Mouse (Mus musculus): ENCODE measurements around the gene Vegfb. TPM values are rescaled to one million over a fixed set of nuclear protein-coding genes. Genes with fewer than 3 reads are reported as not detected.
"Not testable (repeated sequence)": the region's sequence is repeated elsewhere in the genome, so short reads cannot be mapped to it uniquely, and the experiment has no call there.

Gene Vegfb
- polyA plus RNA-seq, 1 experiment from 2014 or later: 43.9 TPM

DNA sequence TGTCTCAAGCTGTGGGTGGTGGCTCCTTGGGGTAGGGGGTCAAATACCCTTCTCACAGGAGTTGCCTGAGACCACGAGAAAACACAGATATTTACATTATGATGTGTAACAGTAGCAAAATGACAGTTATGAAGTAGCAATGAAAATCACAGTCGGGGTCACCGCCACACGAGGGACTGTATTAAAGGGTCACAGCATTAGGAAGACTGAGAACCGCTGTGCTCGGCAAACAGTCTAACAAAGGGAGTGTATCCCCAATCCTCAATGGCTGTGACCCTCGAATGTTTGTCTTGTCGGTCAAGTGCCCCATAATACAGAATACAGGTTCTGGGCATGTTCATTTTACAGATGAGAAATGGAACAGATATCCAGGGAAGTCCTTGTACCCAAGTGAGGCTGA lies 6.6 kb upstream of the Vegfb start:
- Histone ChIP-seq H3K27me3 (replicated peaks; ENCODE audit: control insufficient read depth, insufficient read depth, low read length) (no peaks in the 10 kb centered on the region), H3K4me1 (ENCODE audit: control insufficient read depth, insufficient read depth, low read length) (peaks cover 29% of the 10 kb centered on the region; the same call in 1 of the 2 replicates), H3K27ac (replicated peaks; ENCODE audit: low read depth, low read length) (no peak overlapping the region), H3K36me3 (ENCODE audit: control insufficient read depth, insufficient read depth, low read length) (peaks cover 8% of the 10 kb centered on the region), H3K9me3 (ENCODE audit: control insufficient read depth, low read length) (no peaks in the 10 kb centered on the region), H3K4me2 (ENCODE audit: low read depth, low read length) (no peak overlapping the region), H3K9ac (ENCODE audit: low read depth, low read length) (no peak overlapping the region), H3K4me3 (ENCODE audit: low read depth, low read length) (no peak overlapping the region)
- ATAC-seq (ENCODE audit: low read depth) (no peak), DNase-seq (ENCODE audit: low spot score) (no peak)
- 88% methylated on average over 8 of the region's 8 CpGs for WGBS

DNA sequence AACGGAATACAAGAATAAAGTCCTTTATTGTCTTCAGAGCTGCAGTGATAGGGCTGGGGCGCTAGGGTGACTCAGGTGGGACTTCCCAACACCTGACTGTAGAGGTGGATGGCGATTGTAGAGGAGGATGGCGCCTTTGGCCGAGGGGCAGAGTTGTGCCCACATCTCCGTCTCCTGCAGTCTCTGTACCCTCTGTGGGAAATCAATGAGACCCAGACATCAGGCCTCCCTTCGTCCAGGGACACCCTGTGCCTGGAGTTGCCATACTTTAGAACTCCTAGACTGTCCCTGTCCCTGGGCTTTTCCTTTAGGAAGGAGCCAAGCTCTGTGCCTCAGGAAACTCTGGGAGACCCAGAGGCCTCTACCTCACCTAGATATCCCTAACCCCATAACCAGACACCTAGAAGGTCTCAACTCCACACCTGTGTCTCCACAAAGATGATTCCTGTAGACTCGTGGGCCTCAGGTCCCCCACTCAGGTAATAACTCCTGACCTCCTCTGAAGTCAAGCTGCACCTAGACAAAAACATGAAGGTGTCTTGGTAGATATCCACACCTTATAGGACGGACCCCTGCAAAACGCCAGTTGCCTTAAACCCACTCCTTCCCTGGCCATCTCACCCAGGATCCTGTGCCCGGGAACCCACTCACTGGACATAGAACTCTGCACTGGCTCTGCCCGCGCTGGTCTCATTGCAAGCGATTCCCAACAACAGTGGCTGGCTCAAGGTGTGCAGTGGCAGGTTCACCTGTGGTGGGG lies 5.7 kb upstream of the Vegfb start:
- Histone ChIP-seq H3K4me2 (ENCODE audit: low read depth, low read length) (peak overlapping the region; percentile 98), H3K36me3 (ENCODE audit: control insufficient read depth, insufficient read depth, low read length) (no peaks in the 10 kb centered on the region; the same call in 1 of the 2 replicates), H3K9me3 (ENCODE audit: control insufficient read depth, low read length) (no peaks in the 10 kb centered on the region), H3K4me1 (ENCODE audit: control insufficient read depth, insufficient read depth, low read length) (peaks cover 29% of the 10 kb centered on the region), H3K27me3 (replicated peaks; ENCODE audit: control insufficient read depth, insufficient read depth, low read length) (no peaks in the 10 kb centered on the region), H3K4me3 (ENCODE audit: low read depth, low read length) (peak overlapping the region; percentile 55), H3K9ac (ENCODE audit: low read depth, low read length) (peak overlapping the region; percentile 65), H3K27ac (replicated peaks; ENCODE audit: low read depth, low read length) (0 out of 2 replicates have a peak overlapping the region, but pooled peaks have one; percentile 21)
- ATAC-seq (ENCODE audit: low read depth): 0 out of 2 replicates have a peak, but pooled peaks have one; percentile 0
- WGBS: 59% methylated on average over 14 of the region's 14 CpGs
- no peak for DNase-seq (ENCODE audit: low spot score)

DNA sequence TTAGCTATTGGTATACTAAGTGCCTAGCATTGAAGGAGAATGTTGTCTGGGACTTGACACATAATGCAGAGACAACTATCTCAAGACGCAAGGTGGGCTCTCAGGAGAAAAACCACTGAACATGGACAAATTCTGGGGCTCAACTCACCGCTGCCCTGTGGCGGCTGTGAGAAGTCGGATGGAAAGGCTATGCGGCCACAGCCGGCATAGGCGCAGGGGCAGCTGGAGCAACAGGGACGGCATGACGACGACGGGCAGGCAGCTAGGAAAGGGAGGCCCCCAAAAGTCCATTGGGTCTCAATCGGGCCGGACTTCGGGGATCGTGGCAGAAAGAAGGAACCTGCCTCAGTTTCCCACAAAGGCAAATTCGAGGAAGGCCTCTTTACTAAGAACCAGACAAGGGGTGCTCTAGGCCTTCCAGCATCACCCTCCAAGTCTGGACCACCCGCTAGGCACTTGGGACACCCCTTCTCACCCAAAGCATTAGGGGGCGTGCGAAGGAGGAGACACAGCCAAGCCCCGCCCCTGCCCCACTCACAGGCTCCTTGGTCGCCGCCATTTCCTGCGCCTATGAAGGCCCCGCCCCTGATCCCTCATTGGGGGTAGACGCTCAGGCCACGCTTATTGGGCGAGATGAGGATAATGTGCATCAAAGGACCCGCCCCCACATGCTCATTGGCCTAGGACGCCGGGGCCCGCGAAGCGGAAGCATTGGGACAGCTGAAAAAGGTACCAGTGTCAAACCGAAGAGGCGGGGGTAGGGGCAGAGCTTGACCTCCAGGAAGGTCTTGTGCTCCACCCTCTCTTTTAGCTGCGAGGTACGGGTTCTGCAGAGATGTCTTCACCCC lies 4.8 kb upstream of the Vegfb start, which contains the start of gene Dnajc4:
TSS of gene Dnajc4 (minus strand) at position 562 of the 848 bp plus-strand sequence.
- H3K9ac ChIP-seq (ENCODE audit: low read depth, low read length): peak within 1 kb of the TSS; percentile 65
- 2% methylated on average over 29 of the region's 37 CpGs for WGBS
- H3K9me3 ChIP-seq (ENCODE audit: control insufficient read depth, low read length): no peaks in the 10 kb centered on the region
- DNase-seq (ENCODE audit: low spot score) (peak; percentile 99), ATAC-seq (ENCODE audit: low read depth) (peak; percentile 96)
- peak within 1 kb of the TSS; percentile 98 for H3K4me2 ChIP-seq (ENCODE audit: low read depth, low read length)
- H3K4me1 ChIP-seq (ENCODE audit: control insufficient read depth, insufficient read depth, low read length): peaks cover 29% of the 10 kb centered on the region
- no peaks in the 10 kb centered on the region for H3K36me3 ChIP-seq (ENCODE audit: control insufficient read depth, insufficient read depth, low read length)
- peak within 1 kb of the TSS; percentile 55 for H3K4me3 ChIP-seq (ENCODE audit: low read depth, low read length)
- peak within 1 kb of the TSS; percentile 61 for H3K27ac ChIP-seq (replicated peaks; ENCODE audit: low read depth, low read length)
- no peaks in the 10 kb centered on the region for H3K27me3 ChIP-seq (replicated peaks; ENCODE audit: control insufficient read depth, insufficient read depth, low read length)

DNA sequence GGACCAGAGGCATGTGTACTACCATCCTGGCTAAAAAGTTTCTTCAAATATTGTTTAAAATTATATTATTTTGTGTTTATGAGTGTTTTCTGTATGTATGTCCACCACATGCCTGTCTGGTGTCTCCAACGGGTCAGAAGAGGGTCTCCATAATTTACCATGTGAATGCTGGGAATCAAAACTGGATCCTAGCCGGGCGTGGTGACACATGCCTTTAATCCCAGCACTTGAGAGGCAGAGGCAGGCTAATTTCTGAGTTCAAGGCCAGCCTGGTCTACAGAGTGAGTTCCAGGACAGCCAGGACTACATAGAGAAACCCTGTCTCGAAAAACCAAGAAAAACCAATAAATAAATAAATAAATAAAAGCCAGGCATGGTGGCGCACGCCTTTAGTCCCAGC lies 3.7 kb upstream of the Vegfb start:
- not testable (repeated sequence) for H3K27me3 ChIP-seq (replicated peaks; ENCODE audit: control insufficient read depth, insufficient read depth, low read length); H3K4me3 ChIP-seq (ENCODE audit: low read depth, low read length); H3K9me3 ChIP-seq (ENCODE audit: control insufficient read depth, low read length); H3K27ac ChIP-seq (replicated peaks; ENCODE audit: low read depth, low read length); H3K4me2 ChIP-seq (ENCODE audit: low read depth, low read length); H3K36me3 ChIP-seq (ENCODE audit: control insufficient read depth, insufficient read depth, low read length); ATAC-seq (ENCODE audit: low read depth); H3K9ac ChIP-seq (ENCODE audit: low read depth, low read length); DNase-seq (ENCODE audit: low spot score)
- H3K4me1 ChIP-seq (ENCODE audit: control insufficient read depth, insufficient read depth, low read length): peaks cover 28% of the 10 kb centered on the region
- WGBS: 90% methylated on average over 6 of the region's 6 CpGs

DNA sequence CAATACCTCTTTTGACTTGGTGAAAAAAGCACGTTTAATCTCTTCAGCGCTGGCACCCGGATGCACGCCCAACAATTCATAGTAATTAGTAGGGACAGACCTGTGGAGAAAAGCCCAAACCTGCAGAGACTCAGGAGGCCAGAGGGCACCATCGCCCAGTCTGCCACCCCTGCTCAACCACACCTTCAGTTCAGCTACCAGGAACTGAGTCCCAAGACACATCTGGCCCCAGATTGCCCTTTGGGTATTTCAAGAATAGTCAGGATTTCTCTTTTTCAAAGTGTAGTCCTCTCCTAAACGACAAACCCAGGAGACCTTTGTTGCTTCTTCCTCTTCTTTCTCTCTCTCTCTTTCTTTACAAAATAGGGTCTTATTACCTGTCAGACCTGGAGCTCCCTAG lies 3.3 kb upstream of the Vegfb start:
- Histone ChIP-seq H3K36me3 (ENCODE audit: control insufficient read depth, insufficient read depth, low read length) (0 out of 2 replicates have a peak, but pooled peaks cover 2% of the 10 kb centered on the region), H3K4me1 (ENCODE audit: control insufficient read depth, insufficient read depth, low read length) (peaks cover 30% of the 10 kb centered on the region), H3K4me3 (ENCODE audit: low read depth, low read length) (no peak overlapping the region), H3K9ac (ENCODE audit: low read depth, low read length) (no peak overlapping the region), H3K4me2 (ENCODE audit: low read depth, low read length) (no peak overlapping the region), H3K27me3 (replicated peaks; ENCODE audit: control insufficient read depth, insufficient read depth, low read length) (no peaks in the 10 kb centered on the region), H3K9me3 (ENCODE audit: control insufficient read depth, low read length) (no peaks in the 10 kb centered on the region), H3K27ac (replicated peaks; ENCODE audit: low read depth, low read length) (no peak overlapping the region)
- ATAC-seq (ENCODE audit: low read depth) (no peak), DNase-seq (ENCODE audit: low spot score) (no peak)
- 82% methylated on average over 6 of the region's 6 CpGs for WGBS

DNA sequence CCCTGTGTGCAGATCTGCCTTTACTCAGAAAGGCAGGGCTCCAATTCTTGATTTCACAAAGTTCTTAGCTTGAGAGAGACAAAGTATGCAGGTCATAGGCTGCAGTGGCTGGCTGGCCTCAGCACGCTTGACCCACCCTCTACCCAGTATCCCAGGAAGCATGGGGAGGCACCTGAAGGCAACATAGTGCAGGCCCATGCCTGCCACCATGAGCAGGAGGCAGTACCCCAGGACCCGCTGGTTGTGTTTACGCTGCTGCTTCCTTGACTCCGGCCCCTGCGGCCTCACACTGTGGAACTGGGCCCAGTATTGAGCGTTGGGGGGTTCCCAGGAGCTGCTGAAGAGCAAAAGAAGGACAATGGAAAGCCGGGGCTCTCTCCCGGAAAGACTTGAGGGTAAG lies 1.8 kb upstream of the Vegfb start:
- DNase-seq (ENCODE audit: low spot score) (no peak), ATAC-seq (ENCODE audit: low read depth) (no peak)
- Histone ChIP-seq H3K27ac (replicated peaks; ENCODE audit: low read depth, low read length) (no peak overlapping the region), H3K9ac (ENCODE audit: low read depth, low read length) (no peak overlapping the region), H3K4me3 (ENCODE audit: low read depth, low read length) (no peak overlapping the region), H3K9me3 (ENCODE audit: control insufficient read depth, low read length) (no peaks in the 10 kb centered on the region), H3K4me2 (ENCODE audit: low read depth, low read length) (no peak overlapping the region), H3K27me3 (replicated peaks; ENCODE audit: control insufficient read depth, insufficient read depth, low read length) (no peaks in the 10 kb centered on the region), H3K4me1 (ENCODE audit: control insufficient read depth, insufficient read depth, low read length) (peaks cover 21% of the 10 kb centered on the region), H3K36me3 (ENCODE audit: control insufficient read depth, insufficient read depth, low read length) (peaks cover 13% of the 10 kb centered on the region)
- WGBS: 87% methylated on average over 8 of the region's 8 CpGs

DNA sequence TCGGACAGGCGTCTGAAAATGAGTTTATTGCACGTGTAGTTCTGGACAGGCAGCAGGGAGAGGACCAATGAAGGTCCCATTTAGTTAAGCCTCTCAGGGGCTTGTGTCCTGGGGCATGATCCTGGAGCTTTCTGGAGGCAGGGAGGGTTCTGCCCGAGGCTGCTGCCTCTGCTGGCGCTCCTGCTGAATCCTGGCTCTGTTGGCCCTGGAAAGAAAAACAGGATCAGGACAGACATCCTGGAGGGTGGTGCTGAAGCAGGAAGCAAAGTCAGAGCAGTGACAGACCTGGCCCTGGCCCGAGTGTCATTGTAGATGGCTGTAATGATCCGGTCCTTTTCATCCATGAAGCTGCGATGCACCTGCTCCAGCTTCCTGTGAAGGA lies 444 bp upstream of the Vegfb start:
- H3K4me2 ChIP-seq (ENCODE audit: low read depth, low read length): peak overlapping the region; percentile 85
- H3K27ac ChIP-seq (replicated peaks; ENCODE audit: low read depth, low read length): peak overlapping the region; percentile 16; the same call in 1 of the 2 replicates
- peaks cover 25% of the 10 kb centered on the region for H3K36me3 ChIP-seq (ENCODE audit: control insufficient read depth, insufficient read depth, low read length)
- H3K4me3 ChIP-seq (ENCODE audit: low read depth, low read length): peak overlapping the region; percentile 89
- no peak for DNase-seq (ENCODE audit: low spot score)
- peak overlapping the region; percentile 92 for H3K9ac ChIP-seq (ENCODE audit: low read depth, low read length)
- ATAC-seq (ENCODE audit: low read depth): no peak
- peaks cover 16% of the 10 kb centered on the region for H3K4me1 ChIP-seq (ENCODE audit: control insufficient read depth, insufficient read depth, low read length)
- no peaks in the 10 kb centered on the region for H3K9me3 ChIP-seq (ENCODE audit: control insufficient read depth, low read length)
- WGBS: 5% methylated on average over 8 of the region's 8 CpGs
- no peaks in the 10 kb centered on the region for H3K27me3 ChIP-seq (replicated peaks; ENCODE audit: control insufficient read depth, insufficient read depth, low read length)

DNA sequence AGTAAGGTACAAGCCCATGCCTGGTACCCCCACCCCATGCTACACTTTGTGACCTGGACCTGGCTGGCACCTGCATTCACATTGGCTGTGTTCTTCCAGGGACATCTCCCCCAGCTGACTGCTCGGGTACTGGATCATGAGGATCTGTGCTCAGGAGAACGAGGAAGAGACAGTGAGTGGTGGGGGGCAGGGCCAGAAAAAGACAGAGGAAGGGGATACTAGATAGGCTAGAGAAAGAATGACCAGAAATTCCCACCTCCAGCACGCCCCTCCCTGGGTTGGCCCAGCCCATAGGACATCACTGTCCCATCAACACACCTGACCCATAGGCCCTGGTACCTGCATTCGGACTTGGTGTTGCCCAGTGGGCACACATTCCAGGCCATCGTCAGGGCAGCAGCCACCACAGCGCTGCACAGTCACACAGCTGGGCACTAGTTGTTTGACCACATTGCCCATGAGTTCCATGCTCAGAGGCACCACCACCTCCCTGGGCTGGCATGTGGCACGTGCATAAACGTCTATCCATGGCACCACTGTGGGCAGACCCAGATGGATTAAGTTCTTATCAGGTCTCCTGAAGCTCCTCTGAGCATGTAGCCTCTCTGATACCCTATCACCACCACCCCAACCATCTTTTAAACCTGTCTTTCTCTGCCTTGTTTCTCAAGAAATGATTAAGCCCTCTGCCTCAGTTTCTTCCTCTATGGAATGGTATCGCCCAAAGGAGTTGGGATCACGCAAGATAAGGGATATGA lies 1.3 kb downstream of the Vegfb start:
- DNase-seq (ENCODE audit: low spot score): no peak
- 81% methylated on average over 9 of the region's 10 CpGs for WGBS
- H3K27ac ChIP-seq (replicated peaks; ENCODE audit: low read depth, low read length): peak overlapping the region; percentile 85; the same call in 1 of the 2 replicates
- peaks cover 12% of the 10 kb centered on the region for H3K4me1 ChIP-seq (ENCODE audit: control insufficient read depth, insufficient read depth, low read length)
- ATAC-seq (ENCODE audit: low read depth): no peak
- H3K9me3 ChIP-seq (ENCODE audit: control insufficient read depth, low read length): no peaks in the 10 kb centered on the region
- peak overlapping the region; percentile 92 for H3K9ac ChIP-seq (ENCODE audit: low read depth, low read length)
- H3K27me3 ChIP-seq (replicated peaks; ENCODE audit: control insufficient read depth, insufficient read depth, low read length): no peaks in the 10 kb centered on the region
- H3K4me3 ChIP-seq (ENCODE audit: low read depth, low read length): peak overlapping the region; percentile 89
- H3K4me2 ChIP-seq (ENCODE audit: low read depth, low read length): peak overlapping the region; percentile 85
- H3K36me3 ChIP-seq (ENCODE audit: control insufficient read depth, insufficient read depth, low read length): peaks cover 34% of the 10 kb centered on the region
